Mouse (Mus musculus): Measurements from ENCODE around the gene Stat3. TPM values are rescaled to one million over a fixed set of nuclear protein-coding genes. Genes with fewer than 3 reads are reported as not detected.

Stat3 gene
- polyA plus RNA-seq, 1 experiment from 2014 or later = 82.9 TPM

- Histone ChIP-seq H3K4me2 (ENCODE audit: low read depth, low read length) (no peak overlapping the region), H3K9ac (ENCODE audit: low read depth, low read length) (no peak overlapping the region), H3K36me3 (ENCODE audit: control insufficient read depth, insufficient read depth, low read length) (no peaks in the 10 kb centered on the region), H3K27ac (replicated peaks; ENCODE audit: low read depth, low read length) (no peak overlapping the region), H3K4me3 (ENCODE audit: low read depth, low read length) (no peak overlapping the region), H3K4me1 (ENCODE audit: control insufficient read depth, insufficient read depth, low read length) (no peaks in the 10 kb centered on the region), H3K9me3 (ENCODE audit: control insufficient read depth, low read length) (0 out of 2 replicates have a peak, but pooled peaks cover 3% of the 10 kb centered on the region), H3K27me3 (replicated peaks; ENCODE audit: control insufficient read depth, insufficient read depth, low read length) (no peaks in the 10 kb centered on the region)
- DNase-seq (ENCODE audit: low spot score) (no peak), ATAC-seq (ENCODE audit: low read depth) (no peak)
- 93% methylated on average over 9 of the region's 9 CpGs for WGBS
Observed at GRCm38 (mm10) chr11:100838894-100839293, 100.4 kb downstream of the Stat3 start.

DNA sequence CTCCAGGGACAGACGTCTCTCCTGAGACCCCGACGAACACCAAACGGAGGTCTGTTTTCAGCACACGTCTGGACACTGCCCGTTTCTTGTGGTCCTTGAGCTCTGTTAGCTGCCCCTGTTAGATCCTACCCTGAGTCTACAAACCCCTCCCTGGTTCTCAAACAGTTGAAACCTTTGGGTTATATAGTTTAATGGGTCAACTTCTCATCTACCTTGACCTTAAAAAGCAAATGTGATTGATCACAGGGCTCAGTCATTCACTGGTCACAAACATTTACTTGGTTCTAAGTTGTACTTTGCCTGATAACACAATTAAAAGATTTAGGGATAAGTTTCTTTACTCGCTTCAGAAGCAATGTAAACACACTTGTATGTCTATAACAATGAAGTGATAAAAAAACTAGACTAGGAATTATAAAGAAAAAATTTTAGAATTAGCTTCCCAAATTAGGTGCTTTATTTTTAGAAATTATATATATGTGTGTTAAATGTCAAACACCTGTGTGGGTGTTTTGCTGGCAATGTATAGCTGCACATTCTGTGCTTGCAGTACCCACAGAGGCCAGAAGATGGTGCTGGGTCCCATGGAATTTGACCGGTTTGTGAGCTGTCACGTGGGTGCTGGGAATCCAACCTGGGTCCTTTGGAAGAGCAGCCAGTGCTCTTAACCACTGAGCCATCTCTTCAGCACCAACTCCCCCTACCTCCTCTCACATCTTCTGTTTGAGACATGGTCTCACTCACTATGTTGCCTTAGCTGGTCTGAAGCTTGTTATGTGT, 102.2 kb downstream of the Stat3 start:
- Histone ChIP-seq H3K4me1 (ENCODE audit: control insufficient read depth, insufficient read depth, low read length) (peaks cover 6% of the 10 kb centered on the region; the same call in 1 of the 2 replicates), H3K27ac (replicated peaks; ENCODE audit: low read depth, low read length) (no peak overlapping the region), H3K27me3 (replicated peaks; ENCODE audit: control insufficient read depth, insufficient read depth, low read length) (no peaks in the 10 kb centered on the region), H3K36me3 (ENCODE audit: control insufficient read depth, insufficient read depth, low read length) (no peaks in the 10 kb centered on the region), H3K4me2 (ENCODE audit: low read depth, low read length) (no peak overlapping the region), H3K9ac (ENCODE audit: low read depth, low read length) (no peak overlapping the region), H3K9me3 (ENCODE audit: control insufficient read depth, low read length) (0 out of 2 replicates have a peak, but pooled peaks cover 3% of the 10 kb centered on the region), H3K4me3 (ENCODE audit: low read depth, low read length) (no peak overlapping the region)
- no peak for DNase-seq (ENCODE audit: low spot score)
- ATAC-seq (ENCODE audit: low read depth) = no peak
- 76% methylated on average over 9 of the region's 9 CpGs for WGBS

Other genes with a start within 250 kb of the Stat3 start
- 1.7 TPM in 2 replicates for gene Zfp385c, start 247.1 kb downstream of the Stat3 start, polyA plus RNA-seq (2014; fragmentation: Nextera tagmentation; extraction: Ambion mirVana)
- gene Dhx58, start 235.3 kb downstream of the Stat3 start, polyA plus RNA-seq (2014; fragmentation: Nextera tagmentation; extraction: Ambion mirVana) = 1.7 and 2.0 TPM in 2 replicates
- 50.6 and 52.9 TPM in 2 replicates for gene Kat2a, start 227.1 kb downstream of the Stat3 start, polyA plus RNA-seq (2014; fragmentation: Nextera tagmentation; extraction: Ambion mirVana)
- 0.34 TPM in 1 of 2 replicates, not detected in the other for gene Hspb9, start 225.7 kb downstream of the Stat3 start, polyA plus RNA-seq (2014; fragmentation: Nextera tagmentation; extraction: Ambion mirVana)
- 70.7 and 73.9 TPM in 2 replicates for gene Rab5c, start 201.3 kb downstream of the Stat3 start, polyA plus RNA-seq (2014; fragmentation: Nextera tagmentation; extraction: Ambion mirVana)
- gene Kcnh4, start 179.6 kb downstream of the Stat3 start, polyA plus RNA-seq (2014; fragmentation: Nextera tagmentation; extraction: Ambion mirVana) = 0.41 and 0.64 TPM in 2 replicates
- not detected in 2 replicates for gene Hcrt, start 176.6 kb downstream of the Stat3 start, polyA plus RNA-seq (2014; fragmentation: Nextera tagmentation; extraction: Ambion mirVana)
- 3.6 and 4.4 TPM in 2 replicates for gene Ghdc, start 168.6 kb downstream of the Stat3 start, polyA plus RNA-seq (2014; fragmentation: Nextera tagmentation; extraction: Ambion mirVana)
- gene Stat5b, start 88.8 kb downstream of the Stat3 start, polyA plus RNA-seq (2014; fragmentation: Nextera tagmentation; extraction: Ambion mirVana) = 24.5 and 27.6 TPM in 2 replicates
- gene Stat5a, start 80.2 kb downstream of the Stat3 start, polyA plus RNA-seq (2014; fragmentation: Nextera tagmentation; extraction: Ambion mirVana) = 8.2 and 9.2 TPM in 2 replicates
- 145 and 160 TPM in 2 replicates for gene Cavin1, start 31.3 kb upstream of the Stat3 start, polyA plus RNA-seq (2014; fragmentation: Nextera tagmentation; extraction: Ambion mirVana)
- 35.0 and 37.9 TPM in 2 replicates for gene Atp6v0a1, start 69.9 kb upstream of the Stat3 start, polyA plus RNA-seq (2014; fragmentation: Nextera tagmentation; extraction: Ambion mirVana)
- 13.9 and 14.4 TPM in 2 replicates for gene Naglu, start 130.5 kb upstream of the Stat3 start, polyA plus RNA-seq (2014; fragmentation: Nextera tagmentation; extraction: Ambion mirVana)
- gene Hsd17b1, start 138.9 kb upstream of the Stat3 start, polyA plus RNA-seq (2014; fragmentation: Nextera tagmentation; extraction: Ambion mirVana) = not detected in 2 replicates
- 39.1 and 40.5 TPM in 2 replicates for gene Coasy, start 143.0 kb upstream of the Stat3 start, polyA plus RNA-seq (2014; fragmentation: Nextera tagmentation; extraction: Ambion mirVana)
- 45.8 and 55.2 TPM in 2 replicates for gene Mlx, start 147.7 kb upstream of the Stat3 start, polyA plus RNA-seq (2014; fragmentation: Nextera tagmentation; extraction: Ambion mirVana)
- 27.2 and 34.4 TPM in 2 replicates for gene Psmc3ip, start 155.9 kb upstream of the Stat3 start, polyA plus RNA-seq (2014; fragmentation: Nextera tagmentation; extraction: Ambion mirVana)
- 10.4 and 12.1 TPM in 2 replicates for gene Retreg3, start 180.4 kb upstream of the Stat3 start, polyA plus RNA-seq (2014; fragmentation: Nextera tagmentation; extraction: Ambion mirVana)
- gene Tubg1, start 180.4 kb upstream of the Stat3 start, polyA plus RNA-seq (2014; fragmentation: Nextera tagmentation; extraction: Ambion mirVana) = 55.7 and 60.2 TPM in 2 replicates
- gene Tubg2, start 216.4 kb upstream of the Stat3 start, polyA plus RNA-seq (2014; fragmentation: Nextera tagmentation; extraction: Ambion mirVana) = 6.6 and 8.4 TPM in 2 replicates
- 1.6 and 1.9 TPM in 2 replicates for gene Cntnap1, start 231.0 kb upstream of the Stat3 start, polyA plus RNA-seq (2014; fragmentation: Nextera tagmentation; extraction: Ambion mirVana)
- 17.7 and 20.9 TPM in 2 replicates for gene Plekhh3, start 231.8 kb upstream of the Stat3 start, polyA plus RNA-seq (2014; fragmentation: Nextera tagmentation; extraction: Ambion mirVana)
- 0.28 TPM in 1 of 2 replicates, not detected in the other for gene Ccr10, start 235.9 kb upstream of the Stat3 start, polyA plus RNA-seq (2014; fragmentation: Nextera tagmentation; extraction: Ambion mirVana)